Mouse (Mus musculus) cerebellum, adult 2 months (tissue): ENCODE results near the gene Akap5. TPM values are rescaled to one million over a fixed set of nuclear protein-coding genes. Genes with fewer than 3 reads are reported as not detected.

ENCODE experiments used
- DNase-seq, 2 experiments: peaks; one replicate each; pipeline ENCODE4 v3.0.0; 2021
- H3K27ac ChIP-seq: fragments of 200-500 bp; 2 replicates; pipeline ENCODE4 v1.5.1; 2012; ENCODE audit warnings: low read length, control low read depth, inconsistent platforms; ENCODE audit not compliant: insufficient read depth
- H3K27me3 ChIP-seq: fragments of 200-500 bp; 2 replicates; pipeline ENCODE4 v1.6.1; 2012; ENCODE audit warnings: inconsistent platforms, mild to moderate bottlenecking, low read length, moderate library complexity; ENCODE audit not compliant: control insufficient read depth, insufficient read depth
- H3K4me1 ChIP-seq: fragments of 200-500 bp; 2 replicates; pipeline ENCODE4 v1.6.1; 2011; ENCODE audit warnings: low read length; ENCODE audit not compliant: control insufficient read depth, insufficient read depth
- H3K4me3 ChIP-seq: fragments of 200-500 bp; replicated peaks from 2 replicates; pipeline ENCODE3; 2011; ENCODE audit warnings: mild to moderate bottlenecking, low read depth, low read length, control low read depth; ENCODE audit not compliant: insufficient read depth
- CTCF ChIP-seq: fragments of 200-500 bp; IDR thresholded peaks from 2 replicates; pipeline ENCODE4 v1.5.1; 2011; ENCODE audit warnings: low read depth, mild to moderate bottlenecking, control low read depth, low read length, moderate library complexity, borderline replicate concordance; ENCODE audit not compliant: insufficient read depth
- POLR2A ChIP-seq: fragments of 200-500 bp; IDR thresholded peaks from 2 replicates; pipeline ENCODE4 v1.6.1; 2011; ENCODE audit warnings: low read length, control low read depth, borderline replicate concordance; ENCODE audit not compliant: insufficient read depth
- WGBS: fragments of 180-500 bp; shearing (Covaris S2); methylation state at CpG from one replicate; pipeline ENCODE4 v1.1.7; 2018; 5-methylcytosine and 5-hydroxymethylcytosine counted together
- polyA plus RNA-seq: library from polyadenylated mRNA; depleted of rRNA; stranded (reverse); fragments of >200 nt; gene quantifications from 2 replicates; pipeline ENCODE4 v1.2.3, GENCODE M21; 2012

The Akap5 gene
- polyA plus RNA-seq, 1 experiment = 4.4 TPM

DNA sequence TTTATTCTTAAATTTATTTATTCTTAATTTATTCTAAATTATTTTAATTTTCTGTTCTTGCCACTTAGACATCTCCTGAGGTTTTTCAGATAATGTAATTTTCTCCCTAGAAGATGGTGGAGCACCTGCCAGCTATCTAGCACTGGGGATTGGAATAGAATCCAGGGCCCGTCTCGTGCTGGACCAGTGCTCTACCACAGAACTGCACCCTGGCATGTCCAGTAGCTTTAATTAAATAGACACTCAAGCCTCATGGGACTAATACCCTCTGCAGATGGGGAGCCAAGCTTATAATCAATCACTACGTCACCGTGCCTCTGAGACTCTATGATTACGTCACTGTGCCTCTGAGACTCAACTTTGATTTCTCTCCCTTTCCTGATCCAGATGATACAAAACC is 36.2 kb upstream of the Akap5 start:
- no peak for TF ChIP-seq POLR2A
- no peak for TF ChIP-seq CTCF
- no peak for DNase-seq
- H3K4me3 ChIP-seq = no peak overlapping the region
- 64% methylated on average over 5 of the region's 5 CpGs for WGBS
- no peaks in the 10 kb centered on the region for H3K27me3 ChIP-seq
- no peaks in the 10 kb centered on the region for H3K4me1 ChIP-seq
- no peak overlapping the region for H3K27ac ChIP-seq

DNA sequence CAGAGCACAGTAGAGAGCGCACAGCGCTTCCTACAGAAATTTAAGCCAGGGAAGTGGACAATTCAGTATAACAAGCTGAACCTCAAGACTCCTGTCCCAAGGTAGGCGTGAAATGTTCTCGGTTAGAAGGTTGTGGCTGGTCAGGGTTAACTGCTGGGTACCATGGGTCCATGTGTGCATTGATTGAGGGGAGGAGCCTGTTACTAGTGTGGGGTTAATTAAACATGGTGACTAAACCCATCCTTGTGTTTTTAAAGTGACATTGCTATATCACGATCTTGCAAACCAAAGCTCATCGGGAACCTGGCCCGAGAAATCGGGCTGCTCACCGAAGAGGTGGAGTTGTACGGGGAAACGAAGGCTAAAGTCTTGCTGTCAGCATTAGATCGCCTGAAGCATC is 35.3 kb upstream of the Akap5 start:
- H3K4me3 ChIP-seq = no peak overlapping the region
- DNase-seq = no peak
- no peaks in the 10 kb centered on the region for H3K27me3 ChIP-seq
- TF ChIP-seq CTCF (no peak), POLR2A (no peak)
- H3K27ac ChIP-seq = no peak overlapping the region
- 80% methylated on average over 12 of the region's 12 CpGs for WGBS
- no peaks in the 10 kb centered on the region for H3K4me1 ChIP-seq

DNA sequence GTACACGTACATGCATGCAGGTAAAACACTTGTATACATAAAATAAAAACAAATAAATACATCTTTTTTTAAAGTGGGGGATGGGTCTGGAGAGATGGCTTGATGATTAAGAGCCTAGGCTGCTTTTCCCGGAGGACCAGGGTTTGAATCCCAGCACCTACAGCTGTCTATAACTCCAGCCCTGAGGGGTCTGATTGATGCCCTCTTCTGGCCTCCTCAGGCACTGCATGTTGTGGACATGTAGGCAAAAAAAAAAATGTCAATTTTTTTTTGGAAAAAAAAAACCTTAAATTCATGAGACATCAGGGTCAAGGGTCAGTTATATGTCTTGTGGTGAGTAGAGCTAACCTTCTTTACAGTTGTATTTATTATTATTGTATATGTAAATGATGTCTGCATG is 34.4 kb upstream of the Akap5 start:
- TF ChIP-seq CTCF (0 out of 2 replicates have a peak, but pooled peaks have one; percentile 5), POLR2A (no peak)
- WGBS = 94% methylated on average over 2 of the region's 2 CpGs
- H3K27ac ChIP-seq = no peak overlapping the region
- H3K27me3 ChIP-seq = no peaks in the 10 kb centered on the region
- no peak overlapping the region for H3K4me3 ChIP-seq
- no peaks in the 10 kb centered on the region for H3K4me1 ChIP-seq
- DNase-seq = no peak

DNA sequence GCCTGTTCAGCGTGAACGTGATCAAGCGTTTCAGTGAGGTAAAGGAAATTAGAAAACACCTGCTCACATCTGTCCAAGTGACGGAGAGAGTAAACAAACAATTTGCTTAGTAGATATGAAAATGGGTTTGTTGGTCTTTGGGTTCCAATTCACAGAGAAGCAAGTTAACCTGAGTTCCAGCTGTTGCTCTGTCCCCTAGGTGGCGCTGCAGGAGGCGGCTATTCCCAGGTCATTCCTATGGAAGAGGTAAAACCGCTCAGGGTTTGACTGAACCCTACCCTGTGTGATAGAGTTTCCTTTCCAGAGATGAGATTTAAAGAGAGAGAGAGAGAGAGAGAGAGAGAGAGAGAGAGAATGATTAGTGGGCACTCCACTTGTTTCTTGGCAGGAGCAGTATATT is 31.5 kb upstream of the Akap5 start:
- Histone ChIP-seq H3K27ac (no peak overlapping the region), H3K4me1 (no peaks in the 10 kb centered on the region), H3K27me3 (no peaks in the 10 kb centered on the region), H3K4me3 (no peak overlapping the region)
- WGBS = 62% methylated on average over 7 of the region's 7 CpGs
- peak; percentile 59 to 70 for DNase-seq
- no peak for TF ChIP-seq POLR2A
- TF ChIP-seq CTCF = peak; percentile 73

DNA sequence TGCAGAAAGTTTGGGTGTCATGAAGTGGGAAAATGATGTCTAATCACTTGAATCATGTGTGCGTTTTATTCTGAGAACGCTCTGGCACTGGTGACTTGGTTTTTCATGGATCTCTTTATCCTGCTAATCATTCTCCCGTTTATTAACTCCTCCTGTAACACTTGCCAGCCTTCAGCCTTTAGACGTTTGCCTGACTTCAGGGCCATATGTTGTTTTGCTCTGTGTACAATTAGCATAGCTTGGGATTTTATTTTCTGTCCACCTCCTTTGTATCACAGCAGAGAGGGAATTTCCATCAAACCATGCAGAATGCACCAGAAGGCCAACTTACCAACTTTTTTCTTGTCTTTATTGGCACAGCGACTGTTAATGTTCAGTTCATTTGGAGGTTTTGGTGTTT is 26.9 kb upstream of the Akap5 start:
- WGBS = 62% methylated on average over 5 of the region's 5 CpGs
- Histone ChIP-seq H3K4me3 (no peak overlapping the region), H3K4me1 (peaks cover 5% of the 10 kb centered on the region; the same call in 1 of the 2 replicates), H3K27me3 (no peaks in the 10 kb centered on the region), H3K27ac (no peak overlapping the region)
- DNase-seq = no peak
- TF ChIP-seq POLR2A (no peak), CTCF (no peak)

DNA sequence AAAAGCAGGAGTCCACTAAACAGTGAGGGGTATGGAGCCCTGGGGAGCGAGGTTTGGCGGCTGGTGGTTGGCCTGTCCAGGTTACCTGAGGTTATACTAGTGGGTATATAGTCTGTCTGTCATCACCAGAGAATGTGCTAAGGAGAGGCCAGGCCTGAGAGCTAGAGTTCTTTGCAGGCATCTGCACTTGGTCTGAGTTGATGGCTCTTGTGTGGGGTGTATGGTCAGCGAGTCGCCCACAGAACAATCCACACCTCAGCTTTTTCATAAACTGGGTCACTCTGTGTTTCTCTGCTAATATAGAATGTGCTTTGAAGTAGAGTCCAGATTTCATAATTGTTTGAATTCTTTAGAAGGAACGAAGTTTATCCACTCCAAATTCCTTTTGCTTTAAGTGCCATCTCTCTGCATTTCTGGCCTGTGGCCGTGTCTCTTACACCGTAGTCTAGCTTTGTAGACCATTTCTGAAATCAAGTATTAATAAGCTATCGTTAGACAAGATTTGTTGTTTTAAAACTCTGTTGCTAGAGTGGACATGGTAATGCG is 25.3 kb upstream of the Akap5 start:
- DNase-seq = no peak
- peaks cover 11% of the 10 kb centered on the region for H3K4me1 ChIP-seq
- WGBS = 95% methylated on average over 9 of the region's 9 CpGs

DNA sequence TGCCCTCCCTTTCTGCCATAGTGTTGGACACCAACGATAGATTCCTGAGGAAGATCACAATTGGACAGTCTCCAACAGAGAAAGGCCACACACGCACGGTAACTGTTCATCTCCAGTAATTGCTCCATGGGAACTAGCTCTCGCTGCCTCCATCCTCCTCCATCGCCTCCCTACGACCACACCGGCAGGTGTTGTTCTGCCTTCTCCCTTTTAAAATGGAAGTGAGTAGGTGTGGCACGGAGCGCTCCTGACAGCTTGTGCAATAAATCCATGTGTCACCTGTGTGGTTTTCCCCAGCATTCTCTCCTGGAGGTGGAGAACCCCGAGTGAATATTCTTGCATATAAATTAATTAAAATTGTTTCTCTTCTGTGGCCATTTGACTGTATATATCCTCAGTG is 24.3 kb upstream of the Akap5 start:
- no peak overlapping the region for H3K4me3 ChIP-seq
- H3K27me3 ChIP-seq = no peaks in the 10 kb centered on the region
- peaks cover 15% of the 10 kb centered on the region for H3K4me1 ChIP-seq
- no peak for DNase-seq
- TF ChIP-seq POLR2A = no peak
- TF ChIP-seq CTCF = no peak
- H3K27ac ChIP-seq = no peak overlapping the region
- 74% methylated on average over 10 of the region's 10 CpGs for WGBS

More for the DNA sequence above, 25.3 kb upstream of the Akap5 start:
- Histone ChIP-seq H3K4me3 (no peak overlapping the region), H3K27ac (no peak overlapping the region), H3K27me3 (no peaks in the 10 kb centered on the region)
- no peak for TF ChIP-seq POLR2A
- TF ChIP-seq CTCF = no peak

DNA sequence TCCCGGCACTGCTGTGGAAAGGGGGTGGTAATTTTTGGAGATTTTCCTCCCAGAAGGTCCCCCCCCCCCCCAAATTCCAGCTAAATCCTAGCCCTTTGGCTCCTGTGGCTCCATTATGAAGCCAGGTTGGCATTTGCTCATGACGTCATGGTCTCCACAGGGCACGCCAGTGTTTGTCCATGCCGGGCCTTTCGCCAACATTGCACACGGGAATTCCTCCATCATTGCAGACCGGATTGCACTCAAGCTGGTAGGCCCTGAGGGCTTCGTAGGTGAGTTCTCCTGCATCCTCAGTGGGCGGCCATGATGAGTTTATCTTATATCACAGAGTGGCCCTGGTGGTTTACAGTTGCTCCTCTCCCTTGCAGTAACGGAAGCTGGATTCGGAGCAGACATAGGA is 21.2 kb upstream of the Akap5 start:
- TF ChIP-seq CTCF (no peak), POLR2A (no peak)
- 31% methylated on average over 11 of the region's 11 CpGs for WGBS
- Histone ChIP-seq H3K4me3 (no peak overlapping the region), H3K27ac (peak overlapping the region; percentile 48), H3K27me3 (no peaks in the 10 kb centered on the region), H3K4me1 (peaks cover 14% of the 10 kb centered on the region)
- DNase-seq = peak; percentile 85 to 89

DNA sequence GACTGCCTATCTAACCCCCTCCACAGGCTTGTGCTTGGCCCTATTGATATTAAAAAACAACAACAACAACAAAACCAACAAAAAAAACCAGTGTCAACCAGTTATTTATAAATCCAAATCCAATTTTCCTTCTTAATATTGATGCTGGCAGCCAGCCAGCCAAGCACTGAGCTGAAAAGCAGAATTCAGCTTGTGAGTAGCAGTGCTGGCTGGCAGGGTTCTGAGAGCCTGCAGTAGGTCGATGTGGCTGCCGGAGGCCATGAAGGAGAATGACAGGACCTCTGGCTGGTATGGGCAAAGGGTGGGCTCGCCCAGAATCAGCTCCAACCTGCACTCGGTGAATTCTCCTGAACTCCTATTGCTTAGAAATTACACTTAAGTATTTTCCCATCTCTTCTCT is 20.5 kb upstream of the Akap5 start:
- 9% methylated on average over 4 of the region's 4 CpGs for WGBS
- peak; percentile 57 to 58 for DNase-seq
- no peaks in the 10 kb centered on the region for H3K27me3 ChIP-seq
- TF ChIP-seq POLR2A (no peak), CTCF (no peak)
- H3K27ac ChIP-seq = peak overlapping the region; percentile 48; the same call in 1 of the 2 replicates
- H3K4me3 ChIP-seq = no peak overlapping the region
- peaks cover 10% of the 10 kb centered on the region for H3K4me1 ChIP-seq
